Comparison of ENCODE assay signal across 24 mouse cellular contexts in the genomic region with DNA sequence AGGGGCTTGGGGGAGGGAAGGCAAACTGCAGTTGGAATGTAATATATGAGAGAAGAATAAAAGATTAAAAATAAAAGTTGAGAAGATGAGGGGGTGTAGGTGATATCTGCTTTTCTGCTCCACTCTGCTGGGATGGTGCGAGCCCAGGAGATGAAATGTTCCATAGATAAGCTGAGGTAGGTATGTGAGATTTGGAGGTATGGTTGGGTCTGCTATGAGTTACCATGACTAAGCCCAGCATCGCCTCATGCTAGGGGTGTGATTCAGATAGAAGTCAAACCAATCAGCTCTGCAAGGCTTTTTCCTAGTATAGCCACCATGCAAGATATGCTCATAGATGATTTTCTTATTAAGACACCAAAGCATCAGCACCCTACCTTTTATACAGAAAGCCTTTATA.
DNase-seq lines count a peak whose midpoint lies in the region; ATAC-seq lines count a peak whose summit lies in the region.
"Had no signal": no experiment of that assay in that cellular context is flagged by ENCODE, and none has a peak within 500 bp of the region (broad histone marks: within the 10 kb centered on the region; RNA-seq: fewer than 3 reads in every experiment).

No protein-coding gene starts in this region.

- DNase-seq in frontal cortex, postnatal 10 days (ENCODE audit: low spot score in 2 of 2), result no peak
- DNase-seq in heart, embryonic 10.5 days (ENCODE audit: low spot score), result peak; percentile 20
- DNase-seq in heart, adult 8-10 months (ENCODE audit: low spot score), result no peak
- peak; percentile 14 to 17 for DNase-seq in right cerebral cortex, adult 2 months (ENCODE audit: low spot score in 2 of 2)
- no peak for DNase-seq in right cerebral cortex, postnatal 14 days
- DNase-seq: adrenal gland, adult 8-10 months; adrenal gland, postnatal 25 days; cerebellum, adult 18-20 months; cerebellum, adult 9-10 months; cerebellum, postnatal 14 days; gastrocnemius, postnatal 25 days; heart, adult 2 months; heart, postnatal 14 days; heart, postnatal 4 days had no signal

- H3K4me1 ChIP-seq in heart, embryonic 10.5 days, result no peaks in the 10 kb centered on the region
- H3K4me1 ChIP-seq: forebrain, embryonic 10.5 days; forebrain, embryonic 13.5 days; heart, embryonic 13.5 days had no signal

- H3K4me3 ChIP-seq in heart, embryonic 10.5 days, result no peak overlapping the region
- H3K4me3 ChIP-seq: forebrain, embryonic 10.5 days; forebrain, embryonic 13.5 days; heart, adult 2 months; heart, embryonic 13.5 days had no signal

- peak; percentile 78 for ATAC-seq in frontal cortex, adult (ENCODE audit: low TSS enrichment)
- ATAC-seq: activated CD4-positive, CD25-positive, alpha-beta regulatory T cell, adult 4 months; forebrain, embryonic 13.5 days; forebrain, embryonic 16.5 days; hindbrain, postnatal 0 days; inflammation-experienced regulatory T-cells, adult 6 months; intestine, embryonic 16.5 days had no signal

- WGBS in heart, embryonic 10.5 days, result 82% methylated on average over 2 of the region's 2 CpGs

- no peaks in the 10 kb centered on the region for H3K27me3 ChIP-seq in heart, embryonic 10.5 days (ENCODE audit: insufficient read depth, poor library complexity, severe bottlenecking)
- H3K27me3 ChIP-seq: forebrain, embryonic 13.5 days; heart, embryonic 13.5 days had no signal

- no peaks in the 10 kb centered on the region for H3K36me3 ChIP-seq in heart, embryonic 10.5 days
- H3K36me3 ChIP-seq: forebrain, embryonic 10.5 days; heart, embryonic 13.5 days had no signal

- no peak overlapping the region for H3K27ac ChIP-seq in heart, embryonic 10.5 days
- H3K27ac ChIP-seq: forebrain, embryonic 10.5 days; forebrain, embryonic 13.5 days; heart, adult 2 months; heart, embryonic 13.5 days; hindbrain, embryonic 14.5 days; hindbrain, postnatal 0 days had no signal

- H3K9me3 ChIP-seq in heart, embryonic 10.5 days, result no peaks in the 10 kb centered on the region
- H3K9me3 ChIP-seq: forebrain, embryonic 10.5 days; forebrain, embryonic 13.5 days; heart, embryonic 13.5 days had no signal

Comparison
In these comparisons a context has a peak if more than half of its experiments do, and no peak if none do; other contexts are left out.
1. DNase-seq: peak in heart, embryonic 10.5 days (single experiment) and right cerebral cortex, adult 2 months (2 of 2); none in frontal cortex, postnatal 10 days (0 of 2), heart, adult 8-10 months (single experiment) and right cerebral cortex, postnatal 14 days (single experiment).